Mouse (Mus musculus) liver, embryonic 15.5 days (tissue): ENCODE measurements around the gene Oosp3. TPM values are rescaled to one million over a fixed set of nuclear protein-coding genes. Genes with fewer than 3 reads are reported as not detected.

ENCODE experiments used
- ATAC-seq: fragments of 200-750 bp; cut with Nextera tagmentation; 2 replicates; pipeline ENCODE4 v1.8.0; 2017; ENCODE audit warnings: moderate number of reproducible peaks, mild to moderate bottlenecking, moderate library complexity; ENCODE audit not compliant: insufficient read depth
- H3K27ac ChIP-seq: fragments of 300-500 bp; sonication (generic); replicated peaks from 2 replicates; pipeline ENCODE4 v1.5.1; 2015; ENCODE audit warnings: mild to moderate bottlenecking, inconsistent platforms
- H3K27me3 ChIP-seq: fragments of 300-500 bp; sonication (generic); 2 replicates; pipeline ENCODE4 v1.6.1; 2015; ENCODE audit warnings: mild to moderate bottlenecking, inconsistent platforms
- H3K36me3 ChIP-seq: fragments of 300-500 bp; sonication (generic); replicated peaks from 2 replicates; pipeline ENCODE4 v1.6.1; 2015; ENCODE audit warnings: moderate library complexity, mild to moderate bottlenecking, inconsistent platforms
- H3K4me1 ChIP-seq: fragments of 300-500 bp; sonication (generic); replicated peaks from 2 replicates; pipeline ENCODE4 v1.6.1; 2015; ENCODE audit warnings: inconsistent platforms
- H3K4me2 ChIP-seq: fragments of 300-500 bp; sonication (generic); 2 replicates; pipeline ENCODE4 v1.6.1; 2015; ENCODE audit warnings: moderate library complexity, mild to moderate bottlenecking, inconsistent platforms
- H3K4me3 ChIP-seq: fragments of 300-500 bp; sonication (generic); replicated peaks from 2 replicates; pipeline ENCODE4 v1.5.1; 2015; ENCODE audit warnings: mild to moderate bottlenecking, inconsistent platforms
- H3K9ac ChIP-seq: fragments of 300-500 bp; sonication (generic); 2 replicates; pipeline ENCODE4 v1.6.1; 2015; ENCODE audit warnings: moderate library complexity, mild to moderate bottlenecking, inconsistent platforms
- H3K9me3 ChIP-seq: fragments of 300-500 bp; sonication (generic); replicated peaks from 2 replicates; pipeline ENCODE4 v1.6.1; 2016; ENCODE audit warnings: inconsistent platforms
- WGBS: fragments of 180-500 bp; shearing (Covaris S2); methylation state at CpG from one replicate; pipeline ENCODE4 v1.1.7; 2015; ENCODE audit warnings: mixed read lengths; ENCODE audit not compliant: insufficient replicate concordance; 5-methylcytosine and 5-hydroxymethylcytosine counted together
- polyA plus RNA-seq: library from polyadenylated mRNA; unstranded; fragments of >200 nt; fragmentation: Nextera tagmentation; extraction: Ambion mirVana; gene quantifications from 2 replicates; pipeline ENCODE4 v1.2.1, GENCODE M21; 2015

The Oosp3 gene
- polyA plus RNA-seq, 1 experiment from 2014 or later, result not detected

GRCm38 (mm10) chr19:11725915-11726314, 29.1 kb downstream of the Oosp3 start:
- Histone ChIP-seq H3K4me2 (no peak overlapping the region), H3K27ac (0 out of 2 replicates have a peak overlapping the region, but pooled peaks have one; percentile 72), H3K4me1 (peaks cover 16% of the 10 kb centered on the region), H3K9ac (no peak overlapping the region), H3K27me3 (no peaks in the 10 kb centered on the region), H3K9me3 (no peaks in the 10 kb centered on the region), H3K36me3 (no peaks in the 10 kb centered on the region), H3K4me3 (no peak overlapping the region)
- 11% methylated on average over 2 of the region's 2 CpGs for WGBS
- peak; percentile 86 for ATAC-seq

- ATAC-seq, result peak; percentile 75
- no peak overlapping the region for H3K4me3 ChIP-seq
- H3K4me2 ChIP-seq, result 0 out of 2 replicates have a peak overlapping the region, but pooled peaks have one; percentile 5
- no peaks in the 10 kb centered on the region for H3K27me3 ChIP-seq
- no peaks in the 10 kb centered on the region for H3K36me3 ChIP-seq
- peaks cover 16% of the 10 kb centered on the region for H3K4me1 ChIP-seq
- 18% methylated on average over 5 of the region's 5 CpGs for WGBS
- H3K9me3 ChIP-seq, result no peaks in the 10 kb centered on the region
- H3K9ac ChIP-seq, result no peak overlapping the region
- H3K27ac ChIP-seq, result peak overlapping the region; percentile 31; the same call in 1 of the 2 replicates
Measured at GRCm38 (mm10) chr19:11727304-11727703, 30.4 kb downstream of the Oosp3 start.

GRCm38 (mm10) chr19:11730278-11730677, 33.4 kb downstream of the Oosp3 start:
- Histone ChIP-seq H3K36me3 (no peaks in the 10 kb centered on the region), H3K9me3 (no peaks in the 10 kb centered on the region), H3K27me3 (no peaks in the 10 kb centered on the region), H3K27ac (no peak overlapping the region), H3K4me1 (peaks cover 16% of the 10 kb centered on the region), H3K4me3 (no peak overlapping the region), H3K4me2 (no peak overlapping the region), H3K9ac (no peak overlapping the region)
- no peak for ATAC-seq
- WGBS, result 36% methylated on average over 1 of the region's 1 CpGs

- no peaks in the 10 kb centered on the region for H3K36me3 ChIP-seq
- ATAC-seq, result peak; percentile 67; the same call in 1 of the 2 replicates
- 11% methylated on average over 1 of the region's 1 CpGs for WGBS
Measured at GRCm38 (mm10) chr19:11736455-11736854, 39.6 kb downstream of the Oosp3 start.

GRCm38 (mm10) chr19:11745680-11746079, 48.8 kb downstream of the Oosp3 start:
- no peak overlapping the region; the same call in 1 of the 2 replicates for H3K4me2 ChIP-seq
- peaks cover 11% of the 10 kb centered on the region for H3K4me1 ChIP-seq
- peak; percentile 83 for ATAC-seq

More at GRCm38 (mm10) chr19:11736455-11736854, 39.6 kb downstream of the Oosp3 start:
- Histone ChIP-seq H3K4me1 (peaks cover 4% of the 10 kb centered on the region; the same call in 1 of the 2 replicates), H3K27me3 (no peaks in the 10 kb centered on the region), H3K9ac (no peak overlapping the region), H3K4me3 (no peak overlapping the region), H3K9me3 (no peaks in the 10 kb centered on the region), H3K4me2 (no peak overlapping the region), H3K27ac (no peak overlapping the region)

GRCm38 (mm10) chr19:11747298-11747697, 50.4 kb downstream of the Oosp3 start, which contains the start of gene Gif:
TSS of gene Gif (plus strand) at chr19:11747554.
- H3K4me1 ChIP-seq, result peaks cover 11% of the 10 kb centered on the region
- H3K27me3 ChIP-seq, result no peaks in the 10 kb centered on the region
- H3K9ac ChIP-seq, result no peak within 1 kb of the TSS
- no peak for ATAC-seq
- no peak within 1 kb of the TSS for H3K4me3 ChIP-seq
- no peaks in the 10 kb centered on the region for H3K36me3 ChIP-seq
- H3K4me2 ChIP-seq, result no peak within 1 kb of the TSS
- H3K9me3 ChIP-seq, result no peaks in the 10 kb centered on the region
- 78% methylated on average over 2 of the region's 2 CpGs for WGBS
- H3K27ac ChIP-seq, result no peak within 1 kb of the TSS

More at GRCm38 (mm10) chr19:11745680-11746079, 48.8 kb downstream of the Oosp3 start:
- Histone ChIP-seq H3K9me3 (no peaks in the 10 kb centered on the region), H3K36me3 (no peaks in the 10 kb centered on the region), H3K27ac (no peak overlapping the region), H3K9ac (no peak overlapping the region), H3K4me3 (no peak overlapping the region), H3K27me3 (no peaks in the 10 kb centered on the region)

Other genes starting within 250 kb of the Oosp3 start
- 8.9 and 10.1 TPM in 2 replicates for gene Ms4a6c, start 227.7 kb upstream of the Oosp3 start, polyA plus RNA-seq
- gene Gm8369, start 211.1 kb upstream of the Oosp3 start, polyA plus RNA-seq, result 0.10 and 0.46 TPM in 2 replicates
- 3.3 and 3.6 TPM in 2 replicates for gene Ms4a6b, start 180.5 kb upstream of the Oosp3 start, polyA plus RNA-seq
- 0.24 and 0.54 TPM in 2 replicates for gene Ms4a4d, start 160.3 kb upstream of the Oosp3 start, polyA plus RNA-seq
- 4.5 and 4.8 TPM in 2 replicates for gene Ms4a6d, start 92.2 kb upstream of the Oosp3 start, polyA plus RNA-seq
- 0.73 and 0.81 TPM in 2 replicates for gene Ms4a2, start 73.3 kb upstream of the Oosp3 start, polyA plus RNA-seq
- 30.9 and 39.0 TPM in 2 replicates for gene Ms4a3, start 56.2 kb upstream of the Oosp3 start, polyA plus RNA-seq
- 0.17 and 0.24 TPM in 2 replicates for gene Oosp2, start 36.5 kb upstream of the Oosp3 start, polyA plus RNA-seq
- 0.14 TPM in 1 of 2 replicates, not detected in the other for gene Oosp1, start 5.9 kb upstream of the Oosp3 start, polyA plus RNA-seq
- not detected in 2 replicates for gene Gif, start 50.5 kb downstream of the Oosp3 start, polyA plus RNA-seq
- gene Mrpl16, start 73.3 kb downstream of the Oosp3 start, polyA plus RNA-seq, result 28.0 and 33.6 TPM in 2 replicates
- gene Stx3, start 122.3 kb downstream of the Oosp3 start, polyA plus RNA-seq, result 1.7 TPM in 2 replicates
- not detected in 2 replicates for gene Olfr1417, start 142.2 kb downstream of the Oosp3 start, polyA plus RNA-seq
- not detected in 2 replicates for gene Olfr1418, start 164.0 kb downstream of the Oosp3 start, polyA plus RNA-seq
- not detected in 2 replicates for gene Olfr1419, start 178.1 kb downstream of the Oosp3 start, polyA plus RNA-seq
- not detected in 2 replicates for gene Olfr1420, start 189.5 kb downstream of the Oosp3 start, polyA plus RNA-seq
- 6.1 TPM in 2 replicates for gene Patl1, start 215.3 kb downstream of the Oosp3 start, polyA plus RNA-seq